Mouse (Mus musculus): ENCODE measurements around the gene Prrc2b. TPM values are rescaled to one million over a fixed set of nuclear protein-coding genes. Genes with fewer than 3 reads are reported as not detected.
A peak's percentile ranks its signal among the peaks of the same experiment; 100 is the strongest.

The Prrc2b gene
- total RNA-seq, 2 experiments from 2014 or later = 142 to 154 TPM

DNA sequence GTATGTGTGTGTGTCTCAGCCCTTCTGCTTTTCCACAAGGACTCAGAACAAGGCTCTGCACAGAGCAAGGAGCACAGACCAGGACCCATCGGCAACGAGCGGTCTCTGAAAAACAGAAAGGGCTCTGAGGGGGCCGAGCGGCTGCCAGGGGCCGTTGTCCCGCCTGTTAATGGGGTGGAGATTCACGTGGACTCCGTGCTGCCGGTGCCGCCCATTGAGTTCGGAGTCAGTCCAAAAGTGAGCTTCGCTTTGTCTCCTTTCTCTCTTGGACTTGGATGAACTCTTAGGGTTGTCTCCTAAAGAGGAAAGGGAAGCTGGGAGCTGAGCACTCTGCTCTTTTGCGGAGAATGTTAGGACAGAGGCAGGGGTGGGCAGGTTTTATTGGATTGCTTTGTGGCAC, 68.6 kb downstream of the Prrc2b start:
- DNase-seq (ENCODE audit: low spot score in 2 of 2) = no peak

DNA sequence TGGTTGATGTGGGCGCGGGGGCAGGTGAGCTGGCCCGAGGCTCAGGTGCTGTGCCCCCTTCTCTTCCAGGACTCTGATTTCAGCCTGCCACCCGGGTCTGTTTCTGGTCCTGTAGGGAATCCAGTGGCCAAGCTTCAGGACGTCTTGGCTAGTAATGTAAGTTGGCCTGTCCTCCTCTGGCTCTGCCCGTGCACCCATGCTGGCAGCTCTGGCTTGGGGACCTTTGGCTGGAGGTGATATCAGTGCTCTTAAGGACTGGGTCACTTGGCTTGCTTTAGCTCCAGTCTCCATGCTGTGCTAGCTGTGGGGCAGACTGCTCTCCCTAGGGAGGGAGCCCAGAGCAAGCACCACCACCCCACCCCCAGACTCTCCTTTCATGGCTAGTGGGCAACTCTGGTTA, 69.1 kb downstream of the Prrc2b start:
- no peak for DNase-seq (ENCODE audit: low spot score in 2 of 2)

DNA sequence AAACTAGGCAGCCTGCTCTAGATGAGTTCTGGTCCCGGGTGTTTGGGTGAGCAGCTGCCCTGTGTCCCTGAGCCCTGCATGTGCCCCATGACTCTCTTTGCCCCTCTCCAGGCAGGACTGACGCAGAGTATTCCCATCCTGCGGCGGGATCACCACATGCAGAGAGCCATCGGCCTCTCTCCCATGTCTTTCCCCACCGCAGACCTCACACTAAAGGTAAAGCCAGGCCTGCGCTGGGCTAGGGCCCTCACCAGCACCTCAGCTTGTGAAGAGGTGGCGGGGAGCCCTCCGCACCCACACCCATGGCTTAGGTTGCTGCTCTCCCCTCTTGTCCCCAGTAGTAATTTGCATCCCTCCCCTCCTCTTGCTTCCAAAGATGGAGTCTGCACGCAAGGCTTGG, 70.1 kb downstream of the Prrc2b start:
- DNase-seq (ENCODE audit: low spot score in 2 of 2) = no peak

DNA sequence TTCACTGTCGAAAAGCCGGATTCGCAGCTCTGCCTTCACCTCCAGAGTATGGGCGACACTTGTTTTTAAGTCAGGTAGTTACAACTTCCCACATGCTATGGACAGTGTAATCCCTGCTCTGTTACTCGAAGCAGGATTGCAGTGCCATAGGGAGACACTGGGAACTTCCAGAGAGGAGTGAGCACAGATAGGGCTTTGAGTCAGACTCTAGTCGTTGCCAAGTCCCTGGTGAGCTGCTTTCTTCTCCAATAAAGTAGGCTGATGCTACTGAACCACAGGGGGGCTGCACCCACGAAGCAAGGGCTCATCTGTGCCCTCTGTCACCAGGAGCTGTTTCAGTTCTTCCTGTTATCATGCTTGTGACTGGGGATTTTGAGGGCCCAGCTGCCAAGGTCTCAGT, 70.7 kb downstream of the Prrc2b start:
- no peak for DNase-seq (ENCODE audit: low spot score in 2 of 2)

DNA sequence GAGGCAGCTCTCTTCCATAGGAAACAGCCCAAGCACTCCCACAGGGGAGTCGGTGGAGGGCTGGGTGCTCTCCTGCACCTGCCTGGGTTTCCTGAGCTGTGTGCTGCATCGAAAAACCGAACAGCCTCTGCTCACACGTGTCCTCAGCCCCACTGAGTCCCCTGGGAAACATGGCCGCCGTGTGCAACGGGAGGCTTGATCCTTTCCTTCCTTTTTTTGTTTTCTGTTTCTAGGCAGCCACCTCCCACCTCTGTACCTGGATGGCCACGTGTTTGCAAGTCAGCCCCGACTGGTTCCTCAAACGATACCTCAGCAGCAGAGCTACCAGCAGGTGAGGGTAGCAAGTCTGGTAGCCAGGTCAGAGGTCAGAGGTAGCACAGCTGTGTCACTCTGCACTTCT, 71.2 kb downstream of the Prrc2b start:
- no peak for DNase-seq (ENCODE audit: low spot score in 2 of 2)

DNA sequence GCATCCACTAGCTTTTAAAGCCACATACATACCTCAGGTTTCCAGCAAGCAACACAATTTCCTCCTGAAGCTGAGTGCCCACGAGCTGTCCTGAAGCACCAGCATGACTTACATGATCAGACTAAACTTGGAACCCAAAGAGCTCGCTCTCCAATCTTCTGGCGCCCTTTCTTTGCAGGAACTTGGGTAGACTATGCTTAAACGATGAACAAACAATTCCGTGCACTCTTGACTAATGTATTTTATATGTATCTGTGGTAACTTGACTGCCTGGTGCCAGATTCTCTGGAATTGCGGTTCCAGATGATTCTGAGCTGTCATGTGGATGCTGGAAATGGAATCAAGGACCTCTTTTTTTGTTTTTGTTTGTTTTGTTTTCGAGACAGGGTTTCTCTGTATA, 84.6 kb downstream of the Prrc2b start:
- no peak for DNase-seq (ENCODE audit: low spot score in 2 of 2)

DNA sequence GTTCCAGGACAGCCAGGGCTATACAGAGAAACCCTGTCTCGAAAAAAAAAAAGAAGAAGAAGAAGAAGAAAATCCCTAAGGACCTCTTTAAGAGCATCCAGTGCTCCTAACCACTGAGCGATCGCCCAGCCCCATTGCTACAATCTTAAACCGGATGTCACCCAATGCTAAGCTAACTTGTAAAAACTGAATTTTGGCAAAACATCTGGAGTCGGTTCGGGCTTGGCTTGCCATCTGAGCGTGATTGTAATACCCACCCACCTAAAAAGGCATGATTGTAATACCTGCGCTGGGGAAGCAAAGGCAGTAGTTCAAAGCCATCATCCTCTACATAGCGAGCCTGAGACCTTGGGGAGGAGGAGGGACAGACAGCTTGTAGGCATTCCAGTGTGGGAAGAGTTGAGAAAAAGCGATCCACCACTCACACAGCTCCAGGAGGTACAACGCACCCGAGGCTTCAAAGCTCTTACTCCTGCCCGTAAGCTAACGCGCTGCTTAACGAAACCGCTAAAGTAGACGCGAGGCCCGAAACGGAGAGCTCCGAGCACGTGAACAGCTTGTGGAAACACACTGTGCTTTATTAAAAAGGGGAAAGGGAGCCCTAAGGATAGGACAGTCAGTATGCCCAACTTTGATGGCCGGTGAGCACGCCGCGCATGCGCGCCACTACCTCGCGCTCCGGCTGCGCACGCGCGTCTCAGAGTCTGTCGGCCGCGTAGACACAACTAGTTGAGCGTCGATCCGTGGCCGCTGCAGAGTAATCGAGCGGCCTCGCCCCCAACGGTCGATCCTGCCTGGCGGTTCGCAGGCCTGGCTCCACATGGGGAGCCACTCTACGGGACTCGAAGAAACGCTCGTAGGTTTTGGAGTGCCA, 85.2 kb downstream of the Prrc2b start, which contains the start of gene Pomt1:
Gene Pomt1 (plus strand): TSS at position 705 of the 874 bp plus-strand sequence.
- DNase-seq (ENCODE audit: low spot score in 2 of 2) = peak; percentile 72 to 91

DNA sequence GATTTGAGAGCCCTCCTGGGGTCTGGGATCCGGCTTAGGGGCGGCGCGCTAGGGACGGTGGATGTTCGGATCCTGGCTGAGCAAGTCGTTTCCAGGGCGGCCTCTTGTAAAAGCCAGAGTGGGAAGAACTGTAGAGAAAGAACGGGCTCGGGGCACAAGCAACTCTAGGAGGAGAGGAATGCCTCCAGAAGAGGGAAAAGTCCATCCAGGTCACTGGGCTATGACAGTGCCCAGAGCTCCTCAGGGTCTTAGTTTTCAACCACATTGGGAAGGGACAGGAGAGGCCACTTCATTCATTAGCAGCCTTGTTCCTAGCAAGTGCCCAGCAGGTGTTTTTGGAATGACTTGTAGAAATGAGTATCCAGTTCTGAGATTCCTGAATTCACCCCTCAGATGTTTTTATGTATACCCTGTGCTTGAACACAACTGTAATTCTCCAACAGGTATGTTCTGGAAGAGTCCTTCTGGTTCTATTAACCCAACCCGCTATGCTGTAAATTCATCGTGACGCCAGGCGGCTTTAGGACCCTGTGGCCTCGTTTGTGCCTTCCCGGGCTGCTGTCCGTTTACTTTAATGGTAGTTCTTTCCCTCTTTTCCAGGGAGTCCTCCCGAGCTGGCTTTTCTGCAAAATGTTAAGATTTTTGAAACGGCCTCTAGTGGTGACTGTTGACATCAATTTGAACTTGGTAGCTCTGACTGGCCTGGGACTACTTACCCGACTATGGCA, 86.0 kb downstream of the Prrc2b start:
- DNase-seq (ENCODE audit: low spot score in 2 of 2) = peak in 1 of 2 experiments; percentile 59

DNA sequence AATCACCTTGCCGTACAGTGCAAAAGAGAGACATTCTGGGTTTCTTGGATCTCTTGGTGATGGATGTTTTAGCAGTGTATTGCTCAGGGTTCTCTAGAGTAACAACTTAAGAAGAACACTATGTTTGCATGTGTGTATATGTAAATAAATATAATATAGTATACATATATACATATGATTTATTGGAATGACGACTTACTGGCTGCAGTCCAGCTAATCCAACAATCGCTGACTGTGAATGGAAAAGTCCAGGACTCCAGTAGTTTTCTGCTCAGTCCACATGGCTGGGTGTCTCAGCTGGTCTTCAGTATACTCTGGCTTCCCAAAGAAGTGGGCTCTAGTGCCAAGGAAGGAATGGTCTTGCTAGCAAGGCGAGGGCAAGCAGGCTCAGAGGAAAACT, 86.7 kb downstream of the Prrc2b start:
- no peak for DNase-seq (ENCODE audit: low spot score in 2 of 2)

DNA sequence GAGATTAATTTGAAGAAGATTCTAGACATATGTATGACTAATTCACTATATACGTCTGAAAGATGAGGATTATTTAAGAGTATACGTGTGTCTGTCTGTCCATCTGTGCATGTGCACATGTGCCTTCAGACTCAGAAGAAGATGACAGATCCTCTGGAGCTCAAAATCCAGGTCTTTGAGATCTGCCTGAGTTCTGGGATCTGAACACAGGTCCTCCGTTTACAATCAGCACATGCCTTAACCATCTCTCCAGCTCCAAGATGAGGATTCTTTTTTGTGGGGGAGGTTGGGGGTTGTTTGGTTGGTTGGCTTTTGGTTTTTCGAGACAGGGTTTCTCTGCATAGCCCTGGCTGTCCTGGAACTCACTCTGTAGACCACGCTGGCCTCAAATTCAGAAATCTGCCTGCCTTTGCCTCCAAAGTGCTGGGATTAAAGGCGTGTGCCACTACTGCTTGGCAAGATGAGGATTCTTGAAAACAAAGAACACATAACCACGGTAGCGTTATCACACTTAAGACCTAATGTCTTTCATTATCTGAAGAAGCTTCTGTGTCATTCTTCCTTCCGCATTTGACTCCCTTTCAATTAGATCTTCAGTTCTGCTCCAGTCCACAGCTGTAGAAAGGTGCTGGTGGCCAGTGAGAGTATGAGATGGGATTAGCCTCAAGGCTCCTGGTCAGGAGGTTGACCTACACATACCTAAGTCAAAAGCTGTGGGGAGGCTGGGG, 88.0 kb downstream of the Prrc2b start:
- no peak for DNase-seq (ENCODE audit: low spot score in 2 of 2)

DNA sequence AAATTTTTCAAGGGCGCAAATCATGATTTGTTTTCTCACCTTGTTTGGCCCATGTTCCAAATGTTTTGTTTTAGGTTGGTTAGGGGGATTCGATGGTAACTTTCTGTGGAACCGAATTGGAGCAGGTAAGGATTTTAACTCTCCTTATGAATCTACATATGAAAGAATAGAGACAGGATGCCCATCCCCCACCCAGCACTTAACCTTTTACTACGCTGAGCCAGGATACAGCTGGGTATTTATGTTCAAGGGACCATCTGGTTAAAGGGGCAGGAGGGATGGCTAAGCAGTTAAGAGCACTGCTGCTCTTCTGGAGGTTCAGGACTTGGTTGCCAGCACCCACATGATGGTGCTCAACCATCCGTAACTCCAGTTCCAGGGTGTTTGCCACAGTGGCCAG, 89.7 kb downstream of the Prrc2b start:
- no peak for DNase-seq (ENCODE audit: low spot score in 2 of 2)

DNA sequence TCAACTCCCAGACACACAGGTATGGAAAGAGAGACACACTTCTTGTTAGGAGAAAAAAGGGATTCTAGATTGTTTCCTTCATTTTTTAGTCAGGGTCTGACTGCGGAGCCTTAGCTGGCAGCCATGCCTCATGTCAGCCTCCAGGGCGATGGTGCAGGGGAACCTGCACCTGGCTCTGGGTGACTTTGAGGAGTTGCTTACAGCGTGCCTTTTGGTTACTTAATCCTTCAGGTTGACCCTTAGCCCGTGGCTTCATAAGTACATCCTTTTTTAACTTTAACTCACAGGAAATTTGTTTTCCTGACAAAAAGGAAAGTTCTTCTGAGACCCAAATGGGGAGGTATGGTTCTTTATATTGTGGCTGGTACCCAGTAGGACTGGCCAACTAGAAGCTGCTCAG, 92.1 kb downstream of the Prrc2b start:
- no peak for DNase-seq (ENCODE audit: low spot score in 2 of 2)

DNA sequence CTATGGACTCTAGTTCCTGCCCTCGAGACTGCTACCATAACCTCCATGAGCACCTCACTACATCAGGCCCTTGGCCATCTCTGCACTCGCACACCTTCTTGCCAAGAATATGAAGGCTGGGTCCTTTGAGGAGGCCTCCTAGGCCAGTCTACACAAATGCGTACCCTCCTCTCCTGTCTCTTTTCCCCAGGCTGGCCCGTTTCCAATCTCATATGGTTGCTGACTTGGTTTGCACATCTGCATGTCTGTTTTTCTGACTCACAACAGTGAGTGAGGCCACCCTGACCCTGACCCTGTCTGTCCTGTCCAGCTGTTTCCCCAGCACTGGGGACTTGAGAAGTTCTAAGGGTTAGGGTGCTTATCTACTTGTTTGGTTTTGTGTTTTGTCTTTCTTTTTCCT, 95.9 kb downstream of the Prrc2b start:
- no peak for DNase-seq (ENCODE audit: low spot score in 2 of 2)

DNA sequence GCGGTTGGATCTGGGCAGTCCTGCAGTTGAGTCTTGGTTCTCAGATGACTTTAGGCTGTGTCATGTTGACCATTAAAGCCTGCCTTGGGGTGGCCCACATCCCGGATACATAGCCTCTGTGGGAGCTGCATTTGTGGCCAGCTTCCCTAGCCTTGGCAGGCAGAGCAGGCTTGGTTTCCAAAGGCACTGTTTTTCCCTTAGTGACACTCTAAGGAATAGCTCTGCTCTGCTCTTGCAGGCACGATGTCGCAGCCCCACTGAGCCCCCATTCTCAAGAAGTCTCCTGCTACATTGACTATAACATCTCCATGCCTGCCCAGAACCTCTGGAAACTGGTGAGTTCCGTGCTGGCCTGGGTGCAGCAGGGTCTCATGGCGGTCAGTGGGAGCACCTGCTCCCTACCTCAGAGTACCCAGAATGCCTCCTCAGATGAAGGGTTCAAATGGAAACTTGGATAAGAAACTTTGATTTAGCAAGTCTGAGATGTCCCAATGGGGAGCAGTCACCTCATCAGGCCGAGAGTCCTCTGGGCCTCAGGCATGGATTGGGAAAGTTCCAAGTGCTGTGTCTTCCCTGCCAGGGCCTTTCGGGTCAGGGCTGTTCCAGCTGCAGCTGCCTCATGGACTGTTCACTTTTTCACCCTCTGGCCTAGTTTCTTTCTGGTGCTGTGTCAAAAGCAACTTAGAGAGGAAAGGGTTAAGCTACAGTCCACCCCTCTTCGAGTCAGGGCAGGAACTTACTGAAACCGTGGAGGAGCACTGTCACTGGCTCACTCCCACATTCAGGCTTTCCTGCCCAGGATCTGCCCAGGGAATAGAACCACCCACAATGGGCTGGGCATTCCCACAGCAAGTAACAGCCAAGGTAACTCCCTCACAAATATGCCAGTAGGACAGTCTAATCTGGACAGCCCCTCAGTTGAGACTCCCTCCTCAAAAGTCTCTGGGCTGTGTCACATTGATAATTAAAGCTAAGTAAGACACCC, 97.8 kb downstream of the Prrc2b start:
- peak in 1 of 2 experiments; percentile 58 for DNase-seq (ENCODE audit: low spot score in 2 of 2)

DNA sequence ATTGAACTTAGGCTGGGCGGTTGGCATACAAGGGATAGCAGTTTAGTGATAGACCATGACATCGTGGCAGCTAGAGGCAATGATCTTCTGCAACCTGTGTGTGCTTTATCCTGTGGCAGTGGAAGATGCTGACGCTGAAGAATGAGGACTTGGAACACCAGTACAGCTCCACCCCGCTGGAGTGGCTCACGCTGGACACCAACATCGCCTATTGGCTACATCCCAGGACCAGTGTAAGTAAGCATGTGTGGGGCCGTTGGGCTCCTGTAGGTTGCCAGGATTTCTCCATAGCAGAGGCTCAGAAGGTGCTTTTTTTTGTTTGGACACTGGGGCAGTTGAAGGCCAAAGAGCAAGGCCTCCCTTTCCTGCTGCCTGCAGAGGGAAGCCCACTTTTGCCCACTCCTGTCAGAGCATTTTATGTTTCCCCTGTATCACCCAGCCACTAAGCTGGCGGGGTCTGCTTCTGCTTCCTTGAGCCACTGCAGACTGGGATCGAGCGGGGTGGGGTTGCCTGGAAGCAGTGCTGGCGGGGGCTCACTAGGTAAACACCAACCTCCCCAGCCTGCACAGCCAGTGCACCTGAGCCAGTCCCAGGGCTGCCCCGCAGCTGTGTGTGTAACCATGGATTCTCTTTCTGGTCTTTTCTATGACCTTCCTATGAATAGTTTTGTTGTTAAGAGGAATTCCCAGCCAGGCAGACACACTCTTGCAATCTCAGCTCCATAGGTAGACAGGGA, 101.1 kb downstream of the Prrc2b start:
- no peak for DNase-seq (ENCODE audit: low spot score in 2 of 2)

DNA sequence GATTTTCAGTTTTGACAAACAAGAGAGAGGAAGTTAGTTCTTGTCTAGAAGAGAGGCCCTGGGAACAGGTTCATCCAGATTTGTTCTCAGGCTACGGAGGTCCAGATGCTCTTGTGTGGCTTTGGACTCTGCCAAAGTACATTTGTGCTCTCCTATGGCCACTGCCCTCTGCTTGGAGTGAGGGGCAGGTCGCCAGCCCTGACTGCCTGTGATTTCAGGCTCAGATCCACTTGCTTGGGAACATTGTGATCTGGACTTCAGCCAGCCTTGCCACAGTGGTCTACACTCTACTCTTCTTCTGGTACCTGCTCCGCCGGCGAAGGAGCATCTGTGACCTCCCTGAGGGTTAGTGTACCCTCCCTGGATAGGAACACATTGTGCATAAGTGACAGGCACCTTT, 101.8 kb downstream of the Prrc2b start:
- no peak for DNase-seq (ENCODE audit: low spot score in 2 of 2)

DNA sequence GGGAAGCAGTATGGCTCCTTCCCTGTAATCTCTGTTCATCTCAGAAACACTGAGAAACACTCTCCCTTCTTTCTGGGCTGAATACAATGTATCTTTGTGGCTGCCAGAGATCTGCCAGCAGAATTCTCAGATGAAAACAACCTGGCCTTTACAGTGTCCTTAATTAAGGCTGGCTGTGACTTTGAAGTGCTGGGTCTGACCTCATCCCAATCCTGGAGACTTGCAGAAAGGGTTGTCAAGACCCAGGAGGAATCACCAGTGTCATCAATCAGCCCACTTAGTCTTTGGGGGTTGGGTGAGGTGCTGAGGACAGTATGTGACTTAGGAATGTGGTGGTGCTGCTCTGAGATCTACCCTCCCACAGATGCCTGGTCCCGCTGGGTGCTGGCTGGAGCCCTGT, 102.5 kb downstream of the Prrc2b start:
- DNase-seq (ENCODE audit: low spot score in 2 of 2) = no peak

DNA sequence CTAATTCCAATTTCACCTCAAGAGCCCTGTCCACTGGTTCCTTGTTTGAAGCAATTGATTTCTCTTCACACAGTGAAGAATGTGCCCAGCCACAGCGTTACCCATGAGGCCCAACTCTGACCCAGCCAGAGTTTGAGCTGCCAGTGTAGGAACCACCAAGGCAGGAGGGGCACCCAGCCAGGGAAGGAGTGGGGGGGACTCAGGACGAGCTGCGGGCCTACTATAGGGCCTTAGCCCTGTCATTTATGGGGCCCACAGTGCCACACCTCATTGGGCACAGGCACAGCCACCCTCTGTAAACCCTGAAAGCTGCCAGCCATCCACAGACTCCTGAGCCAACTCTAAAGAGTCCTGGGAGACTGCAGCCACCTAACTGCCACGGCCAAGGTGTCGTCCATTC, 103.7 kb downstream of the Prrc2b start:
- DNase-seq (ENCODE audit: low spot score in 2 of 2) = no peak

DNA sequence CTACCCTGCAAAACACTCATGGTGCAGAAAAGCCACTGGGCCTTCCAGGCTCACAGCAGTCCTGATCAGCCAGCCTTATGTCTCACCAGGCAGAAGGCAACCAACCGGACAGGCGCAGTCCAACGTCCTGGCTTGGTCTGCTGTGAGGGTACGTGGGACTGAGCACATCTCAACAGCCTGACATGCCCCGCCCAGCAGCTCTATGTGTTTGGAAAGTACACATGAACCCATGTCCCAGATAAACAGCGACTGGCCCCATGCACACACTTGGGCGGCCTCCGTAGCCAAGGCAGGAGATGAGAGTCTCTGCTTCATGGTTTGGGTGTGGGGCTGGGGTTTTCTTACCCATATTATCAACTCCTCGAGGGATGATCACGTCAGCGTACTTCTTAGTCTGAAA, 105.4 kb downstream of the Prrc2b start:
- no peak for DNase-seq (ENCODE audit: low spot score in 2 of 2)

Data from gastrocnemius, postnatal 4 days (tissue).